Mouse (Mus musculus) brain, embryonic 14.5 days (tissue): ENCODE measurements around the gene Plekhb2.

Experiments
- CTCF ChIP-seq: fragments of 200-500 bp; IDR thresholded peaks from 2 replicates; pipeline ENCODE4 v1.5.1; 2012; ENCODE audit warnings: inconsistent platforms, mild to moderate bottlenecking, moderate library complexity, borderline replicate concordance; ENCODE audit not compliant: insufficient read depth, insufficient read length; ENCODE audit errors: extremely low read depth
- POLR2A ChIP-seq: fragments of 200-500 bp; IDR thresholded peaks from 2 replicates; pipeline ENCODE4 v1.6.1; 2012; ENCODE audit warnings: mild to moderate bottlenecking, inconsistent platforms, borderline replicate concordance; ENCODE audit not compliant: poor library complexity, insufficient read depth, insufficient read length, severe bottlenecking; ENCODE audit errors: extremely low read depth

- TF ChIP-seq POLR2A (no peak), CTCF (no peak)
Observed at GRCm38 (mm10) chr1:34883776-34884175, 34.0 kb downstream of the Plekhb2 start.
